Mouse (Mus musculus) stomach, postnatal 0 days (tissue): Measurements from ENCODE around the gene Ly86.

Source experiments
- CTCF ChIP-seq: IDR thresholded peaks from 2 replicates; pipeline ENCODE4 v1.5.1; 2016; ENCODE audit warnings: antibody characterized with exemption, low read depth, mild to moderate bottlenecking, moderate library complexity
- EP300 ChIP-seq: optimal IDR thresholded peaks from 2 replicates; pipeline ENCODE3; 2016; ENCODE audit warnings: antibody characterized with exemption

- TF ChIP-seq CTCF (peak; percentile 95), EP300 (no peak)
Observed at GRCm38 (mm10) chr13:37312222-37312928, 32.6 kb upstream of the Ly86 start.
